Mouse (Mus musculus): Measurements from ENCODE around the gene Lrrfip1.

The Lrrfip1 gene

DNA sequence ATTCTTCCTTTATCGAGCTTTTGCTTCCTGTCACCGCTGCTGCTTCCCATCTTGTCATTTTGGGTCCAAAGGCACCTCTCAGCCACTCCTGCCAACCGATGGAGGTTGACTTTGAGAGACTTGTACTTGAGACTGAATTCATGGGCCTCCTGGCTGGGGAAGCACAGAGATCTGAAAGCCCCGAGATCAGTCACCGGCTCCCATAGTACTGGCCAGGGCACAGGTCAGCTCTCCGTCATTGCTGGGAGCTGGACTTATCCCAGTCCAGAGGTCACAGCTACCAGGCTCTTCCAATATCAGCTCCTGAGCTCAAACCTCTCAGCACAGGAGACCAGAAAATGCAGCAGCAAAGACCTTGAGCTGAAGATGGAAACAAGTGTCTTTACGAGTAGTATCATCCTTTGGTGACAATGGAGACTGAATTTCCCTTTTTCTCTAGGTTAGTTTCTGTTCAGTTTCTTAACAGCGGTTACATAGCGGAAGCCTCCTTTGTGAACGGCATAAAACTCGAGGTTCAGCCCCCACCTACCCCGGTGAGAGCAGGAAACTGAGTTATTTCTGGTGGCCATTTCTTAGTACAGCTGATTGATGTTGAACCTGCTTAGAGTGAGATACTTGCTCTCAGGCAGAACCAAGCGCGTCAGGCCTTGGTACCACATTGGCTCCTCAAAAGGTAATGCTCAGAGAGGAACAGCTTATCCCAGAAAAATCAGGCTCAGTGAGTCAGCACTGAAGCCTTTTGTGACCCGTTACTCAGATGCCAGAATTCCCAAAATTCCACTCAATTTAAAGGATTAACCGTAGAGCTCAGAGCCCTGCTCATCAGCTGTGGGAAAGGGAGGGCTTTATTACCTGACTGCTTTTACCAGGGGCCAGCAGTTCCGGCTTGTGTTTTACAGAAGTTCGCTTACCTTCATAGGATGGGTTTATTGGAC, 59.0 kb downstream of the Lrrfip1 start:
- DNase-seq = no peak

DNA sequence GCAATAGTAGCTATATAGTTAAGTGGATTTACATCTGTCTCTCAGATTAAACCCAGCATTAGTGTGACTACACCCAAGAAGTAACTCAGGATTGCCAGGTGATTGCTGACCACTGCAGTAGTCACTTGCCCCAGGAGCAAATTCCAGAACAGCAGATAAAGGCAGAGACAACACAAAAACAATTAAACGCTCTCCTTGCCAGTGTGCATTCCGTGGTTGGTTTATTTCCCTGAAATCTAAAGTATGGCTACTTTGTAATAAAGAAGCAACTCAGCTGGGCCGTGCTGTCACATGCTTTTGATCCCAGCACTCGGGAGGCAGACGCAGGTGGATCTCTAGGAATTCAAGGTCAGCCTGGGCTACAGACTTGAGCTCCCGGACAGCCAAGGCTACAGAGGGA, 59.7 kb downstream of the Lrrfip1 start:
- DNase-seq = no peak

DNA sequence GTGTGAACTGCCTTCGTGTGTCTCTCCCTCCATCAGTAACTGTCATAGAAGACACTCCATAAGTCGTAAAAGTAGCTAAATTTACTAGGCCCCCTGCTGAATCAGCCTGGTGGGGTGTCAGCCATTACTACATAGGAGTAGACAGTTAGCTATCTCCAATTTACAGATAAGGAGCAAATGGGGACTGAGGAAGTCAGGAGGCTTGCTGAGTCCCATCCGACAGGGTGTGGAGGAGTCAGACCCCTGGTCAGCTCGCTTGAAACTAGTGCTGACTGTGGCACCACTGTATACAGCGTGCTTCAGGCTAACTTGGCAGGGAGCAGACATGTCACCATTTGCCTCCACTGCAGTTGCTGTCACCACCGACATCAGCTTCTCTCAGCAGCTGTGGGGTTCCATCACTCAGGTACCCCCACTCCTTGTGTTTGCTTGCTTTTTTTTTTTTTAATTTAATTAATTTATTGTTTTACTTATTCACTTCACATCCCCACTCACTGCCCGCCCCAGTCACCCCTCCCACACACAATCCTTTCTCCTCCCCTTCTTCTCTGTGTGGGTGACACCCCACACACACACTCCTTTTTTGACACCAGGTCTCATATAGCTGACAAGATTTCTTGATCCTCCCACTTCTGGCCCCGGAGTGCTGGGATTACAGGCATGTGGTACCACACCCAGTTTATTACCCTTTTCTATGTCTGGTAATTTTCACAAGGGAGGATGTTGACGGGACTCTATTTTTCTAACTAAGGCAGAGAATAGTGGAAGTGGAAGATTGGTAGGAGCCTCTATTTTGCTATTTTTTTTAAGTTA, 61.5 kb downstream of the Lrrfip1 start:
- DNase-seq = peak in 1 of 2 experiments; percentile 44

DNA sequence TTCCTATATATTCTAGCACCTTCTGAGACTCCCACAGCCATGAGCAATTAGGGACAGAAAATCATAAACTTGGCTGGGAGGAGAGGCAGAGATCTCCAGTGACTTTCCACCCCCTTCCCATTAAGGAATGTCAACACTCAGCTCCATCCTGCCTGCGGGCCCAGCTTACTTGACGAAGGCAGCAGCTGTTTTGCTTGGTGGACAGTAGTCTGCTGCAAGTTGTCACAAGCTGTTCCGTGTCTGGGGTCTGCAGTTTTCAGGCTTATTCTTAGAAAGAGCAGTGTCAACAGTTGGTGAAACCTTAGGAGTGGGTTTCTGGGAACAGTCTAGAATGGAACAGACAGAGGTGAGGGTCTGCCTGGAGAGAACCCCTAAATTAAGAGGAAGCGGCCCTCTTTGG, 62.6 kb downstream of the Lrrfip1 start:
- peak; percentile 52 to 71 for DNase-seq

DNA sequence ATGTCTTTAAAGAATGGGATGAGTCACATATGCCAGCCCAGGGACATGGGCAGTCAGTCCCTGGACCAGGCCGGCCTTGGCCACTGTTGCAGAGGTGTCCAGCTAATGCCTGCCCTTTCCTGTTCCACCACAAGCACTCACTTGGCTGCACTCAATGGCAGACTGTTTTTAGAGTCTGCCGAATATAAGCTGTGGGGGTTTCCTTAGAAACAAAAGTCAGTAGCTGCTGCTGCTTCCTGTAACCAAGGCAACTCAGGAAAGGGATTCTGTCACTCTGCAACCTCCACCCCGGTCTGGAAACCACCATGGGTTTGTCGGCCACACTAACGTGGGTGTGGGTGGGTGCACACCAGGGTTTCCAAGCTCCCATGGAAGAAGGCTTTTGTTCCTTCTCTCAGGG, 63.8 kb downstream of the Lrrfip1 start:
- DNase-seq = peak in 1 of 2 experiments; percentile 45

DNA sequence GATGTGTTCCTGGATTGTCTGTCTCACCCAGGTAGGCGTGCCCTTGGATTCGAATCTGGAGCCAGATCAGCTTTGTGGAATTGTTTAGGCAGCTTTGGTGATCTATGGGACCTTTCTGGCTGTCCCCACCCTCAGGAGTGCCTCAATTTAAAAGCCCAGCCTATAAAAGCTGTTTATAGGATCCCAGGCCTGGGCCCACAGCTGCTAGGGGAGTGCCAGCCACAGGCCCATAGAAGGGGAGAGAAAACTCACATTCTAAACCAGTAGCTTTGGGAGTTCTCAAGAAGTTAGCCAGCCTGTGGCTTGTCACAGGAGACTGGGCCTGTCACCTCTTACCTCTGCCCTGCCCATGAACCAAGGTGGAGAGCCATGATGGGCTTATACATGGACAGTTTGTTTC, 65.5 kb downstream of the Lrrfip1 start:
- no peak for DNase-seq

DNA sequence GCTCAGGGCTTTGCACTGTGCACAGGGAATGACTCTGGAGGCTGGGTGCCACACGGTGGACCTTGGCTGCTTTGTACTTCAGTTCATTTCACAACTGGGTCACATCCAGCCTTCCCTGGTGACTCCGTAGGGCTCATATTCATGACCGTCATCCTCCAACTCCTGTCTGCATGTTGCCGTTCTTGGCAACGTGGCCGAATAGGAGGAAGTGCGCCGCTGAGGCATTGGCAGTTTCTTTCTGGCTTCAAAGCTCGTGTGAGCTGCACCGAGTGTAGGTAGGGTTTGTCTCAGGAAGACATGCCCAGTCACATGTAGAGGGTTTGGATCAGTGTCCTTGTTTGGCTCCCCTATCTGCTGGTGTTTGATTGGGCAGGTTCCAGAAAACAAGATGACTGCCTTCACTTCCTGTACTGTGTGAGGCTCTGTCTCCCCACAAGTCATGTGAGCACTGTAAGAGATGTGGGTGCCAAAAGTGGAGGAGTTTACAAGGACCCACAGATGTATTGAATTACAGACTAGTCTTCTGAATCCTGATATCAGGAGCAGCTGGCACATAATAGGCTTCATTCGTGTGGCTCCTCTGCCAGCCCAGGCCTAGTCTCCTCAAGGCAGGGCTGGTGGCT, 66.5 kb downstream of the Lrrfip1 start:
- DNase-seq = peak in 1 of 2 experiments; percentile 26

DNA sequence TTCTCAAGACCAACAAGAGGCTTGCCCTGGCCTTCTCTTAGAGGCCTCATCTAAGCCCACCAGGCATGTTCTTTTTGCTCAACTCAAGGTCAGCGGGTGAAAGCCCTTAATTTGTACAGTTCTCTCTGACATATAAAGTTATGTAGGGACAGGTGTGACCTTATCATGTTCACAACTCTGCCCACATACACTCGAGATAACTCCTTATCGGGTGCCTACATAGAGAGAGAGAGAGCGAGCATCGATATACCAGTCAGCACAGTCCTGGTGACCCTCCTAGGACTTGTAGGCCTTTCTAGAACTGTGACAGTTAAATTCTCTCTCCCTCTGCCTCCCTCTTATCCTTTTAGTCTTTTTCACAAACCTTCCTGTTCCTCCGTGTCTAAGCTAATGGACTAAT, 67.5 kb downstream of the Lrrfip1 start:
- DNase-seq = no peak

DNA sequence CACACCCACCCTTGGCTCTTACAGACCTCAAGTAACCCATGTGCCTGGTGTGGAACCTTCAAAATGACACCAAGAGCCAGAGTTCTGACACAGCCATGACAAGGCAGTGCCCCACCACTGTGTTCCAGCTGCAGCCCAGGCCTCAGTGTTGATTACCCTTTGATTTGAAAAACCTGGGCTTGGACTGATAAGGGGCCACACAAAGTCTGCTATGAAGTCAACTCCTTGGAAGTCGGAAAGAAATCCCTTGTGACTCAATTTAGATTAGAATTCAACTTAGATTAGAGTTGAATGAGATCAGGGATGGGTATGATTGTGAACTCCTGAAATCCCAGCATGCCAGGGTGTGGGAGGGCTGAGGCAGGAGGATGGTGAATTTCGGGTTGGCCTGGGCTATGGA, 68.1 kb downstream of the Lrrfip1 start:
- DNase-seq = no peak

DNA sequence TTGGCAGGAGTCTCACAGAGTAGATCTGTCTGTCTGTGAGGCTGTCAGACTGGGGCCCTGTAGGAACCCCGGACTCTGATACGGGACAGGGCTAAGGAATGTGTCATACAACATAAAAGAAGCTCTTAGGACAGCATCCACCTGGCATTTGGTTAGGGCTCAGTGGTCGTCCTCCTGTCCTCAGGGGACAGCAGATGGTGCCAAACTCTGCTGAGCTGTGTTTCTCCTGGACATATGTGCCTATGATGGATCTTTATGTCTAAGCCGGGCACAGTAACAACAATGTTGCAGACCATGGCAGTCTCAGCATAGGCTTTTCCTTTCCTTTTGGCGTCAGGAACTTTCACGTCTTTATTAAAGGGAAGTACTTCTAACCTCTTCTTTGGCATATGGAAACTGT, 69.2 kb downstream of the Lrrfip1 start:
- no peak for DNase-seq

DNA sequence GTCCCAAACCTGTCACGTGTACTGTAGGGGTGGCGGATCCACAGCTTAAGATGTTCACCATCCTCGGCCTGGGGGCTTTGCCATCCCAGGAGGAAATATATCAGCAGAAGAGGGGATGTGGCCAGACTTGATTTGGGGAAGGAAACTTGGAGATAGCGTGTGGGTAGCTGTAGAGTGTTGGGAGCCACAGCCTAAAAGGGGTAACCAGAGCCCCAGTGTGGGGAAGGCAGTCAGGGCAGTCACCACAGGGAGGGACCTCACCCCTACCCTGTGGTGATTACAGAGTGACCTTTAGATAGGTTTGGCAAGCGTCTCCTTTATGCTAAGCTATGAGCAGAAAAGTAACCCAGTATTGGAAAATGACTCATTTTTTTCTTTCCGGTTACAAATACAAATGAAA, 71.0 kb downstream of the Lrrfip1 start:
- DNase-seq = no peak

DNA sequence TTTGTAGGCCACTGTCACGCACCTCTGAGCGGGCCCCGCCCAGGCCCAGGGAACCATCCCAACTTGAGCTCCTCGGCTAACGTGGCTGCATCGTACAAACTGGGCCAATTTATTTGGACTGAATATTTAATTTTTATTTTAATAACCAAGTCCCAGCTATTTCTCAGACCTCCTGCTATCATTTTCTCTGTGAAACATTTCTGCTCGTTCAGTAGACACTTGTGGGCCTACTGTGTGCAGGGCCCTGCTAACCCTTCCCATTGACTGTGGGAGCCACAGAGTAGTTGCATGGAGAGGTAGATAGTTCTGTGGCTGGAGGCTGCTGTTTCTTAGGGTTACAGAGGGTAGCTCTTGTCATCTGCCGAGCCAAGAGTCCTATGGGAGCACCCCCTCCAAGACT, 72.0 kb downstream of the Lrrfip1 start:
- no peak for DNase-seq

DNA sequence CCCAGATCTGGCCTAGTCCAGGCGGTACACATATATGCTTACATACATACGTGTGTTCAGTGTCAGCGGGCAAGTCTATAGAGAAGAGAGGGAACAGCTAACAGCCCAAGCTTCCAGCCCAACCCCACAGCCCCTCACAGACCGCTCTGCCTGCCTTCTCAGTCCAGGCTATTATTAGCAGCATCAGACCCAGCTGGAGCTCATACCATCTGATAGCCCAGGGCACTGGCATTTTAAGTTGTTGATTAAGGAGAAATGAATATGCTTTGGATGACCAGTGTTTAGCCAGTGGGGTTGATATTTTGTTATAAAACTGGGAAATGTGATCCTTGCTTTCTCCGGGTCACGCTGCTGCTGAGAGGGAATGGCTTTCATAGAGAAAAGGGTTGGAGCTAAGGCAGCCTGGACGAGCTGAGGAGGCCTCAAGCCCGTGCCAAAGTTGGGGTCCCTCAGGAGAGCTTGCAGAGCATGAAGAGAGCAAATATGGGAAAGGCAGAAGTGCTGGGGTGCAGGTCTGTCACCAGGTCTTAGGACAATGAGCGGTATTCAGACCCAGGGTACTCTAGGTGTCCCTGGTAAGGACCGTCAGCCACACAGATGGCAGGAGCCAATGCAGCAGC, 73.2 kb downstream of the Lrrfip1 start:
- no peak for DNase-seq

DNA sequence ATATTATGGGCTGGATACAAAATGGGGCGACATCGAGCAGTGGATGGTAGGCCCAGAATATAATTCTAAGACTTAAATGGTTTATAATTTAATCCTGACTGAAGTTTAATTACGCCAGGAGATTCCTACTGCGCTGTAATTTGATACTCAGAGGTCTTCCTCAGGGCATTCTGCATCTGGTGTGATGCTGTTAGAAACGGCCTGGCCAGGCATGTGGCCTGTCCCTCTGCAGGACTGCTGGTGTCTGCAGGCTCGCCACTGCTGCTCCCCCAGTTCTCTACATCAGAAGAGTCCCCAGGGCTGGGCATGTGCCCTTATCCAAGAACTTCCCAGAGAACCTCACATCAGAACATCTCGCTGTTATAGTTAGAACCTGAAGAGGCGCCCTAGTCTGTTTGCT, 78.4 kb downstream of the Lrrfip1 start:
- peak; percentile 41 to 57 for DNase-seq

DNA sequence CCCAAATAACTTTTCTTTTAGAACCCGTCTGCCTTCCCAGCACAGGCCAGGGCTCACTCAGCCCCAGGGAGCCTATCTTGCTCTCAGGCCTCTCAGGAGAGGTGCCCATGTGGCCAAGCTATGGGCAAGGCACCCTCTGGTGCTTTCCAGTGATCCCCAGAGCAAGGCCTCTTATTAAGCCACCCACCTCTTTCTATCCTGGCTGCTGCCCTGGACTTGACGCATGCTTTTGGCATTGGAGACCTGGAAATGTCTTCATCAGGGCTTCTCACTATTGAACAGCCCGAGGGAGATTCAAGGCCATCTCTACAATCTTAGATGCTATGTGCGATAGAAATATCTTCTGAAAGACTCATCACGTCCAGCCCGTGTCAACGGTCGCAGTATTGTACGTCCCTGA, 78.9 kb downstream of the Lrrfip1 start:
- no peak for DNase-seq

DNA sequence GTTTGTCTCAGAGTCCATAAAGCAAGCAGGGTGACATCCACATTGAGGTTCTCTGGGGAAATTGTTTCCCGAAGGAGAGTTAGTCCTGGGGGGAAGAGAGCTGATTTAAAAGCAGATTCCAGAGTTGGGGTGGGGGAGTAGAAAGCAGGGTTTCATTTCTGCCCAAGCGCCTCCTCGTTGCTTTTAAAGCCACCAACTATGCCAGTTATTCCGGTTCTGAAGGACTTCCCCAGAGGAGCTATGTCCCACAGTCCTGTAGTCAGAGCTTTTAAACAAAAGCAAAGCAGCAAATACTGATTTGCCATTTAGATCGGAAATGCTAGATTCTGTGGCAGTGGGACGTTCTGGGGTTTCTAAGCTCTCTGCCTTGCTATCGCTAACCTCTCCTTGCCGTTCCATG, 79.4 kb downstream of the Lrrfip1 start:
- no peak for DNase-seq

DNA sequence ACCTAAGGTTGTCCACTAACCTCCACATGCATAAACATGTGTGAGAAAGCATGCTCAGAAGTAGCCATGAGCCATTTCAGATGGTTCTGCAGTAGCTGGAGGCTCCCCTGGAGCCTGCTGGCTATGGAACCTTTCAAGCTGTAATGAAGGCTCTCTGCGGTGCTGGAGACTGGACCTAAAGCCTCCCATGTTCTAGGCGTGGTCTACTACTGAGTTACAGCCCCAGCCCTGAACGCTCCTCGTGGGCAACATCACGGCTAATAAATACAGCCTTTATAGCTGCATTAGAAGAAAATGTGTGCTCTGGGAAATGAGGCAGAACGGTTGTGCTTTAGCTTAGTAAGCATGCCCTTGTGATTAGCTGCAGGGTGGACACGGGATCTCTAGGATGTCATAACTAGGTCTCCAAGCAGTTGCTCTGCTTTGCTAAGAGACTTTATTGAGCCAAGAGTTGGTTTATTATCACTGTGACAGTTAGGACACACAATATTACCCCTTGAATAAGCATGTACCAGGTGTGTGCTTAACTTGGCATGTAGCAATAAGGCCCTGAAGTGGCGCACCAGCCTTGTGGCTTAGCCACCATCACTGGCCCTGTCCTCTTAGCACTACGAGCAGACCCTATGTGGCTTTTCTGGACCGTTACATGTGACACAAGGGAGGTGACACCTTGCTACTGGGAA, 81.3 kb downstream of the Lrrfip1 start:
- DNase-seq = no peak

DNA sequence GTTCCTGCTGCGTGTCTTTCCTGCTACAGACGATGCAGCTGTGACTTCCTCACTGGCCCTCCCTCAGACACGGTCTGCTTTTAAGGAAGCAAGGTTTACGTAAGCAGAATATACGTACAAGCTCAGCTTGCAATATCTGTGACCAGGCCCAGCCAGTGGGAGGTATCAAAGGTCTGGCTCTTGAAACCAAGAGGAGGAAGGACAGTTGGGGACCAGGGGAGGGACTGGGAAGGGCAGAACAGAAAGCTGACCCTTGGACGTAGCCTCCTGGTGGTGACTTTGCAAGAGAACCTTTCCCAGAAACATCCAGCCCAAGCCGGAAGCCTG, 81.8 kb downstream of the Lrrfip1 start:
- peak in 1 of 2 experiments; percentile 45 for DNase-seq

DNA sequence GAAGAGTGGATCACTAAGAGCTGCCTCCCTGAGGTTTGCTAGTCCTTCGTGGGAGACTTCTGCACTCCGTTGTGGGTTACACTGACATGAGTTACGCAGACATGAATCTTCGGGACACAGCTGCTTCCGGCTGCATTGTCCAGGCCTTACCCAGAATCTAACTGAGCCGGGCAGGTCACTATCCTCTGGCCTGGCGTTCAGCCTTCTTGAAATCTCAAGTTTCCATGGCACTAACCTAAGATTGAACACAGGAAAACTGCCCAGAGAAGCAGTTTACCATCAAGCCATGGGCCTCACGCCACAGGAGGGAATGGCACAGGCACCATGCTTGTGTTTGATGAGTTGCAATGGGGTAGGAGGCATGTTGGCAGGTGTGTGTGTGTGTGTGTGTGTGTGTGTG, 85.8 kb downstream of the Lrrfip1 start:
- no peak for DNase-seq

DNA sequence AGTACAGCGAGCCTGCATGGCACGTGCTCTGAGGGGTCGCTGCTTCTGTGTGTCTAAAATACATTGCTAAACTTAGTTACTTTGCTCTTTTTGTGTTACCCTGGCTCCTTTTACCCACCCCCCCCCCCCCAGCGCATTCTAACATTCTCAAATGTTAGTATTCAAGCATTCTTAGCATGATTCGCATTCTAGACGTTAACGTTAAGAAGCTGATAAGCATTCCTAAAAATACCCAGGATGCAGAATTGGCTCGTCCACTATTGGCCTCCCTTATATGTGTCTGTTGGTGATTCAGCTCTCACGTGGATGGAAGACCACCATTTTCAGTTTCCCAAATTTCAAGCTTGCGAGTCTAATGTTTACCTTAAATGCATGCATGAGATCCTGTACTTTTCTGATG, 86.5 kb downstream of the Lrrfip1 start:
- DNase-seq = no peak

DNA sequence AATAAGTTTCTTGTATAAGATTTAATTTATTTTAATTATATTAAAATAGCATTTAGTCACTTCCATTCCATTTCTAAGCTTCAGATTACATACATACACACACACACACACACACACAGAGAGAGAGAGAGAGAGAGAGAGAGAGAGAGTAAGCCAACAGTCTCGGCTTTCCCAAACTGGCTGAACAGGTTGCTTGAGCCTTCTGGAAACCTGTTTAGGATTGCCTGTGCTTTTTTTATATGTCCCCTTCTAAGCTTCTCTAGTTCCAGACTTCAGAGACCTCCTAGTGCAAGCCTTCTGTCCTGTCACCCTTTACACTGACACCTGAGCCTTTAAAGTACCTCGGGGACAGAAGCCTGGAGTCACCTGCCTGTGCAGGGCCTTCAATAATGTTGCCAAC, 87.1 kb downstream of the Lrrfip1 start:
- no peak for DNase-seq

DNA sequence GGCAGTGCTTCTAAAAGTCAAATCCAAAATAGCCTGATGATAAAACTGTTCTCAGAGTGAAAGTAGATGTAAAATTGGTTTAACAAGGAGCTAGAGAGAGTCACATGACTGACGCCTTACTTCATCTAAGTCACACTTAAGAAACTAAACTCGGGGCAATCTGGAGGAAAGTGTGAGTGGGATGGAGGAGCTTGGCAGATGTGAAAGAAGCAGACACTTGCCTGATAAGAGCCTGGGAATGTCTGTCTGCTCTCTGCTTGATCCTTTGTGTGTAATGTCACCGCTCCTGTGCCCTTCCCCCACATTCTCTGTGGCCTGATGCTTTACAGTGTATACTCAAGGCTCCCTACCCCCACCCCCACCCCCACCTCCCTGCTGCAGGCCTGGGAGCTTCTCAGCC, 87.8 kb downstream of the Lrrfip1 start:
- DNase-seq = no peak

DNA sequence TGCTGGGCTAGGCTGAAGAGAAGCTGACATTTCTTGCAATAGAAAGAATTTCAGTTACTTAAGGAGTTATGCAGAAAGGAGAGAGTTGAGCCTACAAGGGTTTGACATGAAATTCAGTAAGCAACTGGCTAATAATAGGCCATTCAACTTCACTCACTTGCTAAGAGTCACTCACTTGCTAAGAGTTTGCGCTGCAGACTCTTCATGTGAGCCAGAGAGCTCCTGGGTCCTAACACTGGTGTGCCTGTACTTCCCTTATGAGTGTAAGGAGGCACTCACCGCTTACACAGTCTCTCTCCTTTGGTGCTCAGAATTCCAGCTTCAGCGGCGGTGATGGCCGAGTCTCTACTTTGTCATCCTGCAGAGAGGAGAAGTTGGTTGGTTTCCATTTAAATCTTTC, 88.2 kb downstream of the Lrrfip1 start:
- DNase-seq = no peak

Data from kidney, postnatal 4 days (tissue).